10 mouse cellular contexts compared by ENCODE assay signal in the genomic region with DNA sequence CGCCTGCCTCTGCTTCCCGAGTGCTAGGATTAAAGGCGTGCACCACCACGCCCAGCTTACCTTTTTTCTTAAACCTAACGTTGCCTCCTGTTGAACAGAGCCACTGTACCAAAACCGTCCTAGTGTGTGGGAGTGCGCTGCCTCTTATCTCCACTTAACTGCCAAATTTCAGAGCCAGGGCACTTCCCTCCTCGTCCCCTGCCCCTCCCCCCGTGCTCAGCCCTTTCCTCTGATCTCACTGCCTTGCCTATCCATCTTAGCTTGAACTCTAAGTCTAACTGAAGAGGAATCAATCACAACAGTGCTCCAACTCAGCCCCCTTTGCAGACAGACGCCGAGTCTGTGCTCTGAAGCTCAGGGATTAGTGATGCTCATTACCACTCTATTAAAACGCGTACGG. TPM values are rescaled to one million over a fixed set of nuclear protein-coding genes. Genes with fewer than 3 reads are reported as not detected.
DNase-seq lines count a peak whose midpoint lies in the region; ATAC-seq and TF ChIP-seq lines count a peak whose summit lies in the region.
"Had no signal": no experiment of that assay in that cellular context is flagged by ENCODE, and none has a peak within 500 bp of the region (broad histone marks: within the 10 kb centered on the region; RNA-seq: fewer than 3 reads in every experiment).

No protein-coding gene starts in this region.

- no peak for TF ChIP-seq RAD21 in MEL (IDR thresholded peaks at IDR 0.05; ENCODE audit: low read depth, low read length)

- 34% methylated on average over 14 of the region's 14 CpGs for WGBS in kidney, embryonic 14.5 days
- 28% methylated on average over 14 of the region's 14 CpGs for WGBS in heart, embryonic 13.5 days
- 35% methylated on average over 14 of the region's 14 CpGs for WGBS in midbrain, embryonic 13.5 days

- no peak overlapping the region for H3K4me2 ChIP-seq in kidney, embryonic 14.5 days (replicated peaks; ENCODE audit: low read depth, low read length)
- H3K4me2 ChIP-seq in heart, embryonic 13.5 days = no peak overlapping the region
- H3K4me2 ChIP-seq in midbrain, embryonic 13.5 days (replicated peaks) = no peak overlapping the region

- no peak for TF ChIP-seq CTCF in MEL (IDR thresholded peaks at IDR 0.05 in 2 of 3, conservative IDR thresholded peaks at IDR 0.05 in 1 of 3; ENCODE audit: control insufficient read depth in 1 of 3, insufficient read depth in 1 of 3, low read depth in 2 of 3, low read length in 3 of 3, poor library complexity in 1 of 3, severe bottlenecking in 1 of 3)

- no peak for ATAC-seq in kidney, embryonic 14.5 days (ENCODE audit: low FRiP score, low TSS enrichment)
- no peak for ATAC-seq in heart, embryonic 13.5 days (ENCODE audit: extremely low read depth, insufficient number of reproducible peaks, low FRiP score, low TSS enrichment)
- peak; percentile 53; the same call in 1 of the 2 replicates for ATAC-seq in midbrain, embryonic 13.5 days
- ATAC-seq: Patski had no signal

- H3K4me3 ChIP-seq in kidney, embryonic 14.5 days (ENCODE audit: low read length) = no peak overlapping the region
- H3K4me3 ChIP-seq in MEL (ENCODE audit: control insufficient read depth in 1 of 2, insufficient read depth in 1 of 2, low read depth in 2 of 2, low read length in 2 of 2) = peak overlapping the region; percentile 11 to 26; a peak in 3 of 4 replicates
- H3K4me3 ChIP-seq in heart, embryonic 13.5 days = no peak overlapping the region
- H3K4me3 ChIP-seq in midbrain, embryonic 13.5 days (replicated peaks) = no peak overlapping the region
- H3K4me3 ChIP-seq: heart, adult 2 months had no signal

- H3K4me1 ChIP-seq in kidney, embryonic 14.5 days (ENCODE audit: control insufficient read depth, insufficient read depth, low read length) = no peaks in the 10 kb centered on the region
- peaks cover 26 to 60% of the 10 kb centered on the region in 2 experiments for H3K4me1 ChIP-seq in MEL (ENCODE audit: control insufficient read depth in 1 of 2, insufficient read depth in 2 of 2, low read length in 2 of 2)
- peaks cover 46% of the 10 kb centered on the region for H3K4me1 ChIP-seq in heart, embryonic 13.5 days
- H3K4me1 ChIP-seq in midbrain, embryonic 13.5 days (replicated peaks) = peaks cover 18% of the 10 kb centered on the region

- H3K9me3 ChIP-seq in kidney, embryonic 14.5 days (ENCODE audit: control insufficient read depth, low read length) = no peaks in the 10 kb centered on the region
- no peaks in the 10 kb centered on the region for H3K9me3 ChIP-seq in MEL (replicated peaks; ENCODE audit: insufficient read depth, low read length)
- no peaks in the 10 kb centered on the region for H3K9me3 ChIP-seq in heart, embryonic 13.5 days
- no peaks in the 10 kb centered on the region for H3K9me3 ChIP-seq in midbrain, embryonic 13.5 days

- no peaks in the 10 kb centered on the region for H3K79me2 ChIP-seq in MEL (ENCODE audit: control insufficient read depth, insufficient read depth, low read length, poor library complexity)

- H3K9ac ChIP-seq in kidney, embryonic 14.5 days (ENCODE audit: low read depth, low read length) = no peak overlapping the region
- peak overlapping the region; percentile 39; the same call in 1 of the 2 replicates for H3K9ac ChIP-seq in MEL (ENCODE audit: control insufficient read depth, low read depth, low read length, poor library complexity, severe bottlenecking)
- 0 out of 2 replicates have a peak overlapping the region, but pooled peaks have one; percentile 11 for H3K9ac ChIP-seq in heart, embryonic 13.5 days
- H3K9ac ChIP-seq in midbrain, embryonic 13.5 days (replicated peaks) = no peak overlapping the region

- peak; percentile 82 to 91 for TF ChIP-seq EP300 in MEL (IDR thresholded peaks at IDR 0.05; ENCODE audit: low read depth in 1 of 2, low read length in 2 of 2)

- H3K27me3 ChIP-seq in kidney, embryonic 14.5 days (ENCODE audit: control insufficient read depth, insufficient read depth, low read length) = no peaks in the 10 kb centered on the region
- no peaks in the 10 kb centered on the region for H3K27me3 ChIP-seq in MEL (ENCODE audit: control insufficient read depth in 1 of 2, insufficient read depth in 2 of 2, low read length in 2 of 2)
- no peaks in the 10 kb centered on the region for H3K27me3 ChIP-seq in heart, embryonic 13.5 days (replicated peaks)
- H3K27me3 ChIP-seq in midbrain, embryonic 13.5 days = no peaks in the 10 kb centered on the region
- H3K27me3 ChIP-seq: Patski had no signal

- TF ChIP-seq POLR2A in MEL (IDR thresholded peaks at IDR 0.05; ENCODE audit: control insufficient read depth in 1 of 2, insufficient read depth in 1 of 2, low read depth in 1 of 2, low read length in 2 of 2, poor library complexity in 1 of 2) = peak in 1 of 2 experiments; percentile 52; a peak in 1 of 4 replicates

- peak; percentile 32 to 36 for DNase-seq in kidney, postnatal 4 days
- peak; percentile 94 for DNase-seq in MEL (ENCODE audit: low read depth, low spot score)
- DNase-seq in cerebellum, adult 11 months = no peak
- no peak for DNase-seq in layer of hippocampus, postnatal 25 days (ENCODE audit: extremely low spot score in 1 of 2, low spot score in 1 of 2)
- no peak for DNase-seq in Muller cell, postnatal 12 days (ENCODE audit: inconsistent ontology term)

- H3K36me3 ChIP-seq in kidney, embryonic 14.5 days (ENCODE audit: control insufficient read depth, insufficient read depth, low read length) = no peaks in the 10 kb centered on the region; the same call in 1 of the 2 replicates
- H3K36me3 ChIP-seq in MEL (ENCODE audit: control insufficient read depth in 1 of 2, insufficient read depth in 2 of 2, low read length in 2 of 2) = peaks cover 0 to 54% of the 10 kb centered on the region in 2 experiments; a peak in 2 of 4 replicates
- peaks cover 22% of the 10 kb centered on the region for H3K36me3 ChIP-seq in heart, embryonic 13.5 days
- 0 out of 2 replicates have a peak, but pooled peaks cover 3% of the 10 kb centered on the region for H3K36me3 ChIP-seq in midbrain, embryonic 13.5 days

- H3K27ac ChIP-seq in kidney, embryonic 14.5 days (ENCODE audit: low read depth, low read length) = no peak overlapping the region
- H3K27ac ChIP-seq in MEL (ENCODE audit: control insufficient read depth, low read depth, low read length) = peak overlapping the region; percentile 97
- H3K27ac ChIP-seq in heart, embryonic 13.5 days (replicated peaks) = peak overlapping the region; percentile 37; the same call in 1 of the 2 replicates
- no peak overlapping the region for H3K27ac ChIP-seq in midbrain, embryonic 13.5 days
- H3K27ac ChIP-seq: heart, adult 2 months had no signal

TF ChIP-seq in MEL, 35 proteins besides CTCF, POLR2A, EP300 and RAD21 (continues in another document):
- TF ChIP-seq NELFE (IDR thresholded peaks at IDR 0.05; ENCODE audit: low read depth, low read length) (peak; percentile 56), KAT2A (conservative IDR thresholded peaks at IDR 0.05; ENCODE audit: low read depth, low read length) (no peak; the same call in 1 of the 2 replicates), ZNF384 (IDR thresholded peaks at IDR 0.05; ENCODE audit: low read depth, low read length) (peak; percentile 71), ZKSCAN1 (IDR thresholded peaks at IDR 0.05; ENCODE audit: low read depth, low read length) (peak; percentile 70; the same call in 1 of the 2 replicates), MXI1 (IDR thresholded peaks at IDR 0.05; ENCODE audit: low read depth, low read length) (peak; percentile 81), TBP (IDR thresholded peaks at IDR 0.05; ENCODE audit: low read depth, low read length) (no peak), GATA1 (IDR thresholded peaks at IDR 0.05; ENCODE audit: low read depth, low read length) (peak; percentile 79), MAFK (IDR thresholded peaks at IDR 0.05; ENCODE audit: borderline replicate concordance, low read depth, low read length) (no peak; the same call in 1 of the 2 replicates), MYB (IDR thresholded peaks at IDR 0.05; ENCODE audit: low read depth, low read length) (peak; percentile 94), TAL1 (IDR thresholded peaks at IDR 0.05; ENCODE audit: low read length) (peak; percentile 34; the same call in 1 of the 2 replicates), ZC3H11A (IDR thresholded peaks at IDR 0.05; ENCODE audit: low read depth, low read length) (no peak), MYC (IDR thresholded peaks at IDR 0.05; ENCODE audit: low read depth, low read length) (peak; percentile 58; the same call in 1 of the 2 replicates), CHD1 (IDR thresholded peaks at IDR 0.05; ENCODE audit: low read depth, low read length) (no peak), USF2 (IDR thresholded peaks at IDR 0.05; ENCODE audit: borderline replicate concordance in 1 of 2, insufficient read depth in 1 of 2, low read depth in 1 of 2, low read length in 2 of 2) (no peak), MAX (IDR thresholded peaks at IDR 0.05; ENCODE audit: low read length) (peak; percentile 74; the same call in 1 of the 2 replicates), ETS1 (IDR thresholded peaks at IDR 0.05; ENCODE audit: low read depth, low read length) (peak; percentile 68), SIN3A (IDR thresholded peaks at IDR 0.05; ENCODE audit: low read length) (peak; percentile 85), TCF12 (IDR thresholded peaks at IDR 0.05; ENCODE audit: low read depth, low read length) (peak; percentile 71), HCFC1 (IDR thresholded peaks at IDR 0.05; ENCODE audit: low read depth, low read length) (no peak), UBTF (IDR thresholded peaks at IDR 0.05; ENCODE audit: borderline replicate concordance, insufficient read depth, low read depth, low read length) (no peak), ZMIZ1 (IDR thresholded peaks at IDR 0.05; ENCODE audit: low read depth, low read length) (no peak), ELF1 (IDR thresholded peaks at IDR 0.05; ENCODE audit: low read depth, low read length) (peak; percentile 29; the same call in 1 of the 2 replicates), MEF2A (IDR thresholded peaks at IDR 0.05; ENCODE audit: extremely low read depth, insufficient replicate concordance, low read depth, low read length, poor library complexity, severe bottlenecking) (no peak), E2F4 (IDR thresholded peaks at IDR 0.05; ENCODE audit: borderline replicate concordance, low read depth, low read length) (no peak), CHD2 (IDR thresholded peaks at IDR 0.05; ENCODE audit: low read length) (peak; percentile 76)

RNA-seq across cellular contexts. Expression of gene Nfkb1, which starts 54.9 kb away (rescaled TPM):
- polyA plus RNA-seq in kidney, embryonic 14.5 days (2014; fragmentation: Nextera tagmentation; extraction: Ambion mirVana) = 19.7 and 25.1 TPM in 2 replicates
- 36.3 and 44.8 TPM in 2 replicates for total RNA-seq in MEL (2012; rRNA removed)
- polyA plus RNA-seq in MEL (2012; ENCODE audit: insufficient read depth in 1 of 2, insufficient read length in 2 of 2, low read depth in 1 of 2, low replicate concordance in 2 of 2, missing spikeins in 1 of 2) = 10 to 100 TPM; 59.9 to 93.6 TPM
- polyA plus RNA-seq in heart, embryonic 13.5 days (2015; fragmentation: Nextera tagmentation; extraction: Ambion mirVana) = 13.7 and 13.8 TPM in 2 replicates
- polyA plus RNA-seq in midbrain, embryonic 13.5 days (2015; fragmentation: Nextera tagmentation; extraction: Ambion mirVana) = 6.8 and 7.2 TPM in 2 replicates
- total RNA-seq in layer of hippocampus, postnatal 25 days (2021) = 10 to 100 TPM; 20.5 to 25.2 TPM

Comparison
In these comparisons a context has a peak if more than half of its experiments do, and no peak if none do; other contexts are left out.
1. DNase-seq: peak in kidney, postnatal 4 days (2 of 2) and MEL (single experiment); none in cerebellum, adult 11 months (single experiment), layer of hippocampus, postnatal 25 days (0 of 2) and Muller cell, postnatal 12 days (single experiment).
2. H3K27ac ChIP-seq: peak in MEL (single experiment) and heart, embryonic 13.5 days (single experiment); none in kidney, embryonic 14.5 days (single experiment) and midbrain, embryonic 13.5 days (single experiment).
3. H3K4me3 ChIP-seq: peak in MEL (2 of 2); none in kidney, embryonic 14.5 days (single experiment), heart, embryonic 13.5 days (single experiment) and midbrain, embryonic 13.5 days (single experiment).
4. H3K9ac ChIP-seq: peak in MEL (single experiment) and heart, embryonic 13.5 days (single experiment); none in kidney, embryonic 14.5 days (single experiment) and midbrain, embryonic 13.5 days (single experiment).